ENCODE assay signal across 17 mouse cellular contexts in the genomic region with DNA sequence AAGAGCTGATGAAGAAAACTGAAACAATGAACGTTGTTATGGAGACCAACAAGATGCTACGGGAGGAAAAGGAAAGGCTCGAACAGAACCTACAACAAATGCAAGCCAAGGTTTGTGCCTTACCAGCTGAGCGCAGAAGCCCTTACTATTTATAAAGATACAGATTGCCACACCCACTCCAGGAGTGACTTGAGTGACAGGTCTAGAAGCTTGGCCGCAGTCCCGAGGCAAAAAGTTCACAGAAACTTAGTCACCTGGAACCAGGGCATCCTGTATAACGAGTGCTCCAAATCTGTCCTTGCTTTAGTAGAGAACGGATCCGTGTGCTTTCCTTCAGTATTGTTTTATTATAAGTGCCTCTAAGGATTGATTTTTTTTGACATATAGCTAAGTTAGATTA. TPM values are rescaled to one million over a fixed set of nuclear protein-coding genes. Genes with fewer than 3 reads are reported as not detected.
DNase-seq lines count a peak whose midpoint lies in the region; ATAC-seq lines count a peak whose summit lies in the region.
"Had no signal": no experiment of that assay in that cellular context is flagged by ENCODE, and none has a peak within 500 bp of the region (broad histone marks: within the 10 kb centered on the region; RNA-seq: fewer than 3 reads in every experiment).

No protein-coding gene starts in this region.

- no peak for ATAC-seq in heart, embryonic 11.5 days (replicated peaks; ENCODE audit: insufficient number of reproducible peaks, low FRiP score, low TSS enrichment)
- ATAC-seq: forebrain, embryonic 13.5 days had no signal

- peaks cover 44% of the 10 kb centered on the region for H3K36me3 ChIP-seq in heart, embryonic 11.5 days (ENCODE audit: control insufficient read depth, insufficient read depth, low read length)

- 82% methylated on average over 9 of the region's 9 CpGs for WGBS in heart, embryonic 11.5 days (ENCODE audit: insufficient replicate concordance)

- H3K4me3 ChIP-seq in heart, embryonic 11.5 days (ENCODE audit: low read depth, low read length), result no peak overlapping the region
- H3K4me3 ChIP-seq: embryonic facial prominence, embryonic 15.5 days; forebrain, embryonic 13.5 days; liver, embryonic 13.5 days; midbrain, embryonic 10.5 days had no signal

- no peaks in the 10 kb centered on the region for H3K9me3 ChIP-seq in heart, embryonic 11.5 days (replicated peaks; ENCODE audit: control insufficient read depth, low read length)
- H3K9me3 ChIP-seq: embryonic facial prominence, embryonic 15.5 days; forebrain, embryonic 13.5 days; liver, embryonic 13.5 days; midbrain, embryonic 10.5 days had no signal

- H3K4me2 ChIP-seq in heart, embryonic 11.5 days, result no peak overlapping the region
- H3K4me2 ChIP-seq: embryonic facial prominence, embryonic 15.5 days; forebrain, embryonic 13.5 days; hindbrain, embryonic 14.5 days; liver, embryonic 13.5 days had no signal

- DNase-seq in heart, adult 9 months (ENCODE audit: low spot score in 2 of 2), result peak; percentile 7 to 39
- DNase-seq in urinary bladder, postnatal 14 days (ENCODE audit: low spot score), result peak; percentile 43
- DNase-seq in urinary bladder, postnatal 10 days (ENCODE audit: low spot score), result no peak
- peak; percentile 38 for DNase-seq in heart, postnatal 4 days
- DNase-seq in adrenal gland, postnatal 14 days, result no peak
- DNase-seq in spleen, postnatal 4 days (ENCODE audit: low spot score in 2 of 2), result no peak
- DNase-seq: adrenal gland, adult 2 months; B cell, adult 2 months; cerebellum, adult 11-12 months; layer of hippocampus, postnatal 36 days; left cerebral cortex, postnatal 4 days; liver, embryonic 13.5 days had no signal

- no peak overlapping the region for H3K9ac ChIP-seq in heart, embryonic 11.5 days (ENCODE audit: low read depth, low read length)
- H3K9ac ChIP-seq: embryonic facial prominence, embryonic 15.5 days; forebrain, embryonic 13.5 days; hindbrain, embryonic 14.5 days; liver, embryonic 13.5 days had no signal

- H3K4me1 ChIP-seq in heart, embryonic 11.5 days (ENCODE audit: control insufficient read depth, insufficient read depth, low read length), result no peaks in the 10 kb centered on the region
- H3K4me1 ChIP-seq: embryonic facial prominence, embryonic 15.5 days; forebrain, embryonic 13.5 days; liver, embryonic 13.5 days; midbrain, embryonic 10.5 days had no signal

- H3K27me3 ChIP-seq in heart, embryonic 11.5 days (ENCODE audit: control insufficient read depth, insufficient read depth, low read length), result no peaks in the 10 kb centered on the region
- H3K27me3 ChIP-seq: embryonic facial prominence, embryonic 15.5 days; forebrain, embryonic 13.5 days; liver, embryonic 13.5 days had no signal

- H3K27ac ChIP-seq in heart, embryonic 11.5 days (ENCODE audit: low read depth, low read length), result no peak overlapping the region
- H3K27ac ChIP-seq: embryonic facial prominence, embryonic 15.5 days; forebrain, embryonic 13.5 days; hindbrain, embryonic 14.5 days; liver, embryonic 13.5 days; midbrain, embryonic 10.5 days had no signal

RNA-seq across cellular contexts. Expression of a gene that starts 32.8 kb away (rescaled TPM):
- 32.4 and 35.3 TPM in 2 replicates for polyA plus RNA-seq in heart, embryonic 11.5 days (2014; fragmentation: Nextera tagmentation; extraction: Ambion mirVana)
- 10 to 100 TPM; 23.7 to 24.5 TPM for total RNA-seq in heart, postnatal 4 days (2021)
- 33.4 and 36.3 TPM in 2 replicates for total RNA-seq in adrenal gland, postnatal 14 days (2021)

RNA-seq across cellular contexts. Expression of a gene that starts 33.0 kb away (rescaled TPM):
- 127 and 163 TPM in 2 replicates for polyA plus RNA-seq in heart, embryonic 11.5 days (2014; fragmentation: Nextera tagmentation; extraction: Ambion mirVana)
- 100 to 1,000 TPM; 162 to 165 TPM for total RNA-seq in heart, postnatal 4 days (2021)
- total RNA-seq in adrenal gland, postnatal 14 days (2021), result 135 and 142 TPM in 2 replicates

RNA-seq across cellular contexts. Expression of a gene that starts 40.3 kb away (rescaled TPM):
- 0.34 and 0.53 TPM in 2 replicates for polyA plus RNA-seq in heart, embryonic 11.5 days (2014; fragmentation: Nextera tagmentation; extraction: Ambion mirVana)
- 1 to 10 TPM in 1 of 2 experiments, under 1 TPM in 1; 0.99 to 1.2 TPM for total RNA-seq in heart, postnatal 4 days (2021)
- 10.1 and 12.5 TPM in 2 replicates for total RNA-seq in adrenal gland, postnatal 14 days (2021)

Comparison
In these comparisons a context has a peak if more than half of its experiments do, and no peak if none do; other contexts are left out.
1. DNase-seq: peak in heart, adult 9 months (2 of 2), urinary bladder, postnatal 14 days (single experiment) and heart, postnatal 4 days (single experiment); none in urinary bladder, postnatal 10 days (single experiment), adrenal gland, postnatal 14 days (single experiment) and spleen, postnatal 4 days (0 of 2).